8 mouse cellular contexts compared by ENCODE assay signal in the genomic region with DNA sequence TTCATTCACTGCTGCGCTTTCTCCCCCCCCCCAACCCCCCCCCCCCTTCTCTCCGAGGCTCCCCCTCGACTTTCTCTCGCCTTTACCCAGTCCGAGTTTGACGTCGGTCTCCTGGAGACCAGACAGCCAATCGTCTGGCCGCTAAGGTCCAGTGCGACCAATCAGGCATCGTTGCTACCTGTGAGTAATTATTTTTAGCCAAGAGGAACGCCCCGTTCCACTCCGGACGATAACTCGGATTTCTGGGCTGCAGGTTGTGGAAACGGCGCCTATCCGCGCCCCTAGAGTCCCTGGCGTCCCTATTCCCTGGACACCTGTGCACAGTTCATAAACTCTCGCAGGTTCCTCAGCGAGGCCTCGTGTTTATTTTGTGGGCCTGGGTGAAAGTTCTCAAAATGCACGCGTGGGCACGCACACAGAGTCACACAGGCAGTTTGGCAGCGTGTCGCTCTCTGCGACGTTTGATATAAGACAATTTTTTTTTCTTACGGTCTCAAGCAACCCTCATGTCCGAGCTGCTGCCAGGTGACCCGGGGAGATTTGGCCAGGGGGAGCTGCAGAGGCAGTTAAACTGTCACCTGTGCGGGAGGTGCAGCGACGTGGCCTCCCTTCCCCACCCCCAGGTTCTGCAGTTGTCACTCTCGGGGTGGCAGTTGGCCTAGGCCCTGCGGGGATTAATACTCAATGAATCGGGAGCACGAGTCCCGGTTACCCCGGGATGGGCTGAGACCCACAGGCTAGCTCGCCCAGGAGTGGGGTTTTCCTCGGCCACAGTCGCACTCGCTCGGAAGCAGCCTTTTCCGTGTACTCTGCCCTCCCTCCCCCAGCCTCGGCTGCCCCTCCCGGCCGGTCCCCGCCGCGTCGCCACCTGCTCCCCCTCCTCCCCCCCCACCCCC. TPM values are rescaled to one million over a fixed set of nuclear protein-coding genes. Genes with fewer than 3 reads are reported as not detected.
A peak's percentile ranks its signal among the peaks of the same experiment; 100 is the strongest.
DNase-seq lines count a peak whose midpoint lies in the region; ATAC-seq lines count a peak whose summit lies in the region.

No protein-coding gene starts in this region.

- peak overlapping the region; percentile 96 for H3K4me3 ChIP-seq in forebrain, embryonic 10.5 days
- peak overlapping the region; percentile 71 for H3K4me3 ChIP-seq in heart, embryonic 16.5 days (ENCODE audit: low read length)
- H3K4me3 ChIP-seq in liver, embryonic 15.5 days (replicated peaks): peak overlapping the region; percentile 92
- peak overlapping the region; percentile 49 for H3K4me3 ChIP-seq in neural tube, embryonic 12.5 days

- peaks cover 19% of the 10 kb centered on the region for H3K36me3 ChIP-seq in forebrain, embryonic 10.5 days (replicated peaks)
- peaks cover 9% of the 10 kb centered on the region for H3K36me3 ChIP-seq in heart, embryonic 16.5 days (ENCODE audit: control insufficient read depth, insufficient read depth)
- peaks cover 13% of the 10 kb centered on the region for H3K36me3 ChIP-seq in liver, embryonic 15.5 days (replicated peaks)
- peaks cover 10% of the 10 kb centered on the region for H3K36me3 ChIP-seq in neural tube, embryonic 12.5 days

- H3K9me3 ChIP-seq in forebrain, embryonic 10.5 days: no peaks in the 10 kb centered on the region
- H3K9me3 ChIP-seq in heart, embryonic 16.5 days (replicated peaks; ENCODE audit: control insufficient read depth, low read length): no peaks in the 10 kb centered on the region
- H3K9me3 ChIP-seq in liver, embryonic 15.5 days (replicated peaks): no peaks in the 10 kb centered on the region
- H3K9me3 ChIP-seq in neural tube, embryonic 12.5 days: no peaks in the 10 kb centered on the region

- H3K27ac ChIP-seq in forebrain, embryonic 10.5 days: peak overlapping the region; percentile 99
- peak overlapping the region; percentile 100 for H3K27ac ChIP-seq in heart, embryonic 16.5 days (ENCODE audit: low read length)
- H3K27ac ChIP-seq in liver, embryonic 15.5 days (replicated peaks): peak overlapping the region; percentile 95
- peak overlapping the region; percentile 95 for H3K27ac ChIP-seq in neural tube, embryonic 12.5 days

- H3K9ac ChIP-seq in heart, embryonic 16.5 days (ENCODE audit: low read length): peak overlapping the region; percentile 84
- H3K9ac ChIP-seq in liver, embryonic 15.5 days: peak overlapping the region; percentile 76
- H3K9ac ChIP-seq in neural tube, embryonic 12.5 days: peak overlapping the region; percentile 61

- 0 out of 2 replicates have a peak, but pooled peaks cover 4% of the 10 kb centered on the region for H3K27me3 ChIP-seq in forebrain, embryonic 10.5 days (ENCODE audit: poor library complexity, severe bottlenecking)
- H3K27me3 ChIP-seq in heart, embryonic 16.5 days (ENCODE audit: control insufficient read depth, insufficient read depth, low read length): no peaks in the 10 kb centered on the region
- no peaks in the 10 kb centered on the region for H3K27me3 ChIP-seq in liver, embryonic 15.5 days
- H3K27me3 ChIP-seq in neural tube, embryonic 12.5 days (replicated peaks): no peaks in the 10 kb centered on the region

- under 1% methylated on average over 54 of the region's 56 CpGs for WGBS in forebrain, embryonic 10.5 days
- WGBS in heart, embryonic 16.5 days: under 1% methylated on average over 52 of the region's 56 CpGs
- under 1% methylated on average over 53 of the region's 56 CpGs for WGBS in liver, embryonic 15.5 days (ENCODE audit: insufficient replicate concordance)
- WGBS in neural tube, embryonic 12.5 days: under 1% methylated on average over 44 of the region's 56 CpGs

- peak; percentile 60 for ATAC-seq in CD4-positive, CD25-positive, alpha-beta regulatory T cell, adult 4 months
- ATAC-seq in heart, embryonic 16.5 days (replicated peaks; ENCODE audit: extremely low read depth, insufficient read depth, low FRiP score): peak; percentile 75
- peak; percentile 66 for ATAC-seq in liver, embryonic 15.5 days (ENCODE audit: insufficient read depth)
- peak; percentile 82 for ATAC-seq in neural tube, embryonic 12.5 days (ENCODE audit: low FRiP score, low read depth)

- peak; percentile 88 for DNase-seq in c-Kit-negative CD71-positive TER-119-positive erythroid progenitor cells, embryonic 14.5 days (ENCODE audit: low read depth, low spot score)
- DNase-seq in forebrain, embryonic 10.5 days (ENCODE audit: extremely low spot score, low spot score): peak; percentile 90
- DNase-seq in kidney, postnatal 36 days: peak; percentile 93 to 98
- peak; percentile 98 for DNase-seq in telencephalon, adult 2 months (ENCODE audit: low read depth, low spot score)

- H3K4me1 ChIP-seq in forebrain, embryonic 10.5 days: peaks cover 57% of the 10 kb centered on the region
- peaks cover 5% of the 10 kb centered on the region; the same call in 1 of the 2 replicates for H3K4me1 ChIP-seq in heart, embryonic 16.5 days (ENCODE audit: control insufficient read depth, insufficient read depth, low read length)
- peaks cover 30% of the 10 kb centered on the region for H3K4me1 ChIP-seq in liver, embryonic 15.5 days (replicated peaks)
- peaks cover 27% of the 10 kb centered on the region for H3K4me1 ChIP-seq in neural tube, embryonic 12.5 days

- H3K4me2 ChIP-seq in heart, embryonic 16.5 days (ENCODE audit: low read depth, low read length): peak overlapping the region; percentile 91
- H3K4me2 ChIP-seq in liver, embryonic 15.5 days: peak overlapping the region; percentile 98
- H3K4me2 ChIP-seq in neural tube, embryonic 12.5 days (replicated peaks): peak overlapping the region; percentile 98

RNA-seq across cellular contexts. Expression of gene Tob1, which starts 0.8 kb away (rescaled TPM):
- polyA plus RNA-seq in CD4-positive, CD25-positive, alpha-beta regulatory T cell, adult 4 months (2017; shearing (Covaris generic)): 1 to 10 TPM; 4.7 to 8.9 TPM
- 18.8 and 20.1 TPM in 2 replicates for polyA plus RNA-seq in forebrain, embryonic 10.5 days (2016; fragmentation: Nextera tagmentation; extraction: Ambion mirVana)
- polyA plus RNA-seq in heart, embryonic 16.5 days (2015; fragmentation: Nextera tagmentation; extraction: Ambion mirVana): 35.7 and 41.2 TPM in 2 replicates
- 12.8 and 13.0 TPM in 2 replicates for polyA plus RNA-seq in liver, embryonic 15.5 days (2015; fragmentation: Nextera tagmentation; extraction: Ambion mirVana)
- 41.7 and 43.3 TPM in 2 replicates for polyA plus RNA-seq in neural tube, embryonic 12.5 days (2016; fragmentation: Nextera tagmentation; extraction: Ambion mirVana)

RNA-seq across cellular contexts. Expression of gene Wfikkn2, which starts 35.4 kb away (rescaled TPM):
- 1 to 10 TPM in 1 of 2 experiments, under 1 TPM in 1; 0.86 to 2.4 TPM for polyA plus RNA-seq in CD4-positive, CD25-positive, alpha-beta regulatory T cell, adult 4 months (2017; shearing (Covaris generic))
- polyA plus RNA-seq in forebrain, embryonic 10.5 days (2016; fragmentation: Nextera tagmentation; extraction: Ambion mirVana): 0.46 and 1.2 TPM in 2 replicates
- polyA plus RNA-seq in heart, embryonic 16.5 days (2015; fragmentation: Nextera tagmentation; extraction: Ambion mirVana): 3.1 and 3.7 TPM in 2 replicates
- 0.15 TPM in 2 replicates for polyA plus RNA-seq in liver, embryonic 15.5 days (2015; fragmentation: Nextera tagmentation; extraction: Ambion mirVana)
- 3.3 and 3.7 TPM in 2 replicates for polyA plus RNA-seq in neural tube, embryonic 12.5 days (2016; fragmentation: Nextera tagmentation; extraction: Ambion mirVana)

Comparison
In these comparisons a context has a peak if more than half of its experiments do, and no peak if none do; other contexts are left out.
1. Peak in every context shown above with its lines: DNase-seq, ATAC-seq, H3K4me3 ChIP-seq and H3K27ac ChIP-seq.